Mouse (Mus musculus): Measurements from ENCODE around the gene Cyp2j7. TPM values are rescaled to one million over a fixed set of nuclear protein-coding genes. Genes with fewer than 3 reads are reported as not detected.

The Cyp2j7 gene
- not detected for polyA plus RNA-seq (2017; shearing (Covaris generic))

GRCm38 (mm10) chr4:96236559-96236958, at the start of gene Cyp2j7:
Cyp2j7 (minus strand) TSS chr4:96236659.

Other genes with a start within 250 kb of the Cyp2j7 start
- gene Cyp2j13, start 159.1 kb downstream of the Cyp2j7 start, polyA plus RNA-seq (2017; shearing (Covaris generic)) = not detected
- not detected for gene Cyp2j12, start 95.5 kb downstream of the Cyp2j7 start, polyA plus RNA-seq (2017; shearing (Covaris generic))
- not detected for gene Cyp2j11, start 112.0 kb upstream of the Cyp2j7 start, polyA plus RNA-seq (2017; shearing (Covaris generic))

Measured in naive thymus-derived CD4-positive, alpha-beta T cell, adult 5 months (primary cell).